Mouse (Mus musculus): Measurements from ENCODE around the gene Cacna2d2.

DNA sequence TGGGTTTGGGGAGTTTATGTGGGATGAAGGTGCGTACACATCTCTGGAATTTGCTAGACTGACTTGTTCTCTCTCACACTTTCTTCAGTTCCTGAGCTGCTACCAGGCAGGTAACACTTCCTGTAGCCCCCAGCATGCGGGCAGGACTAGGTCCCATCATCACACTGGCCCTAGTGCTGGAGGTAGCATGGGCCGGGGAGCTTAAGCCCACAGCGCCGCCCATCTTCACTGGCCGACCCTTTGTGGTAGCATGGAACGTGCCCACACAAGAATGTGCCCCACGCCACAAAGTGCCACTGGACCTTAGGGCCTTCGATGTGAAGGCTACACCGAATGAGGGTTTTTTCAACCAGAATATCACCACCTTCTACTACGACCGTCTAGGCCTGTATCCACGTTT lies 170.6 kb downstream of the Cacna2d2 start:
- TF ChIP-seq POLR2A (IDR thresholded peaks at IDR 0.05; ENCODE audit: borderline replicate concordance, low read depth, low read length): no peak
- no peak for TF ChIP-seq CTCF (IDR thresholded peaks at IDR 0.05; ENCODE audit: low read depth, low read length)
